Mouse (Mus musculus) cortical plate, adult 2 months (tissue): ENCODE data around the gene Zeb2. TPM values are rescaled to one million over a fixed set of nuclear protein-coding genes. Genes with fewer than 3 reads are reported as not detected.
A peak's percentile ranks its signal among the peaks of the same experiment; 100 is the strongest.

Source experiments
- H3K27ac ChIP-seq: fragments of 200-500 bp; 2 replicates; pipeline ENCODE4 v1.5.1; 2012; ENCODE audit warnings: low read length, control low read depth, inconsistent platforms; ENCODE audit not compliant: insufficient read depth
- H3K4me1 ChIP-seq: fragments of 200-500 bp; 2 replicates; pipeline ENCODE4 v1.6.1; 2011; ENCODE audit warnings: low read length; ENCODE audit not compliant: control insufficient read depth, insufficient read depth
- H3K4me3 ChIP-seq: fragments of 200-500 bp; 2 replicates; pipeline ENCODE4 v1.5.1; 2011; ENCODE audit warnings: mild to moderate bottlenecking, low read length, control low read depth; ENCODE audit not compliant: insufficient read depth
- CTCF ChIP-seq: fragments of 200-500 bp; IDR thresholded peaks from 2 replicates; pipeline ENCODE4 v1.5.1; 2011; ENCODE audit warnings: mild to moderate bottlenecking, control low read depth, low read length; ENCODE audit not compliant: insufficient read depth; ENCODE audit errors: extremely low read depth
- POLR2A ChIP-seq: fragments of 200-500 bp; IDR thresholded peaks from 2 replicates; pipeline ENCODE4 v1.6.1; 2011; ENCODE audit warnings: mild to moderate bottlenecking, low read length, control low read depth; ENCODE audit not compliant: insufficient read depth; ENCODE audit errors: extremely low read depth
- polyA plus RNA-seq: library from polyadenylated mRNA; depleted of rRNA; stranded (reverse); fragments of >200 nt; gene quantifications from 2 replicates; pipeline ENCODE4 v1.2.3, GENCODE M21; 2012

Gene Zeb2
- polyA plus RNA-seq, 1 experiment = 65.4 TPM

DNA sequence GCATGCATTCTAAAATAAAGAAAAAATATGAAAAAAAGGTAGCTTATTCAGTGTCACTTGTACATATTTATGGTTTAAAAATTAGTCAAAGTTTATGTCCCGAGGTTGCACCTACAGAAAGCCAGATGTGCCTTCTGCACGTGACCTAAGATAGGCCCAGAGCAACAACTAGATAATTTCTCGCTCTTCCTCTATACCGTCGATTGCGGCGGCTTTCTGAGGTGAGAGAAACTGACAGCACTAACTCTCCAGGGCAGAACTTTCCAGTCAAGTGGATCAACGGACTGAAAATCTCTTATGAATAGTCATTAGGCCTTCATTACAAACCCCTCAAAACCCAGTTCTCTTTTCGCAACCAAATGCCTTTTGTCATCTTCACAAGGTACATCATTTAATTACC lies 59.0 kb downstream of the Zeb2 start:
- Histone ChIP-seq H3K27ac (peak overlapping the region; percentile 89), H3K4me1 (peaks cover 24% of the 10 kb centered on the region)

DNA sequence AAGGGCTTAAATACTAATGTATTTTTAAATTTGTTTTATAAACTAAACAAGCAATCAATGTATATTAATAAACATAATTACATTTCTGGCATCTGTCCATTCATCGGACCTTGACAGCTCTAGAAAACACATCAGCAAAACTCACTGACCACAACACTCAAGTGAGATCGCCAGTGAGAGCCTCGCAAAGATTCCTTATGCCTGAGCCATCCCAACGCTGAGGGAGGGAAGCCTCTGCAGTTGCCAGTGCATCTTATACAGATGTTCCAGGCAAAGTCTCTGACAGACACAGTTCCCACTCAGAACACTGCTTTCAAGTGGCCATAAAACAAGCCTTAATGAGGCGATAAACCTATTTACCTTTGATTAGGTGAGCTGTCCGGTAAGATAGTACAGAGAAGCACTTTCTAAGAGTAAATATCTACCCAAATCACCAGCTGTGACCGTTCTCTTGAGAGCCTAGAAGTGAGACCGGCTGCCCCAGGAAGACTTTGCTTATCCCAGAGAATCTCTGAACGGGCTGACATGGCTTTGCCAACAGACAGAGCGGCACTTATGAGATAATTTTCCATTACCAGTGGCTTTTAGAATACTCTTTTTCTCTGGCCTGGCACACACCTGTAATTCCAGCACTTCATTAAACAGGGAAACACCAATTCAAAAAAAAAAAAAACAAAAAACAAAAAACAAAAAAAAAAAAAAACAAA lies 60.2 kb downstream of the Zeb2 start:
- H3K27ac ChIP-seq = peak overlapping the region; percentile 70; the same call in 1 of the 2 replicates
- TF ChIP-seq CTCF (no peak), POLR2A (no peak)
- peaks cover 24% of the 10 kb centered on the region for H3K4me1 ChIP-seq

More for the DNA sequence above, 59.0 kb downstream of the Zeb2 start:
- no peak overlapping the region for H3K4me3 ChIP-seq
- TF ChIP-seq POLR2A = no peak
- no peak for TF ChIP-seq CTCF

DNA sequence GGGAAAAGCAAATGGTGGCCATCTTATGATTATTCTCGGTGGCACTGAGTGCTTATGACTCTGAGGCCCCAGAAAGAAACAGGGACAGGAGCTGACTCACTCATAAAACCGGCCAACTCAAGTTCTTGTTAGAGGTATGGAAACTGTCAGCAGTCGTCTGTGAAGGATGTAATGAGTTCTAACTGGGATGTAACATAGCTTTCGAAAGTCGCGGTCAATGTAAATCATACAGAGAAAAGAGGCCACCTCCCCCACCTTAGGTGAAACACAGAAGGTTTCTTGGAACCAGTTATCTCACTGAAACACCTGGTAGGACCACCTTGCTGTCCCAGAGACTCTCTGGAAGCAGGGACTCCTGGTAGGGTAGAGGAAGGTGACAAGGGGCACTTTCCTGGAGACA lies 61.3 kb downstream of the Zeb2 start:
- peak overlapping the region; percentile 74 for H3K27ac ChIP-seq

More for the DNA sequence above, 60.2 kb downstream of the Zeb2 start:
- H3K4me3 ChIP-seq = no peak overlapping the region

DNA sequence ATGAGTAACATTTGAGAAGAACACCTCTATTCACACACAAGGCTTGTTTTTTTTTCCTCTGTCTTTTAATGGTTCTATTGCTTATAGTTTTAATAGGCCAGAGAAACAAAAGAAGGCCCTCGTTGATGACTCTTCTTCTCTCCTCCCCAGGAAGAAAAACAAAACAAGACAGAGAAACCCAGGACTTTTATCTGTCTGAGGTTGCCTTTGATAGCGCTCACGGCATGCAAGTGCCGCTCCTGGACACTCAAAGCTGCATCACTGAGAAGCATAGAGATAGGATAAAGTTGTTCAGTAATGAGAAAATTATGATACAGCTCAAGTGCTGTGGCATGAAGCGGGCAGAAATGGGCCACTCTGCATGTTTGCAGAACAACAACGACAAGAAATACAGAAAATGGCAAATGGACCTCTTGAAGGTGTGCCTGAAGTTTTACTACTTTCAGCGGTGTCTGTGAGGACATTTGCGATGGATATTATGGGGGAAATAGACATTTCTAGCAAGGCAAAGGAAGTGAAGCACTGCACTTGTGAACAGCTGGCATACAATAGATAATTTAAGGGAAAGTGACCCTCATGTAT lies 62.1 kb downstream of the Zeb2 start:
- no peak for TF ChIP-seq POLR2A
- no peak for TF ChIP-seq CTCF
- no peak overlapping the region for H3K4me3 ChIP-seq
- H3K4me1 ChIP-seq = peaks cover 13% of the 10 kb centered on the region
- peak overlapping the region; percentile 51 for H3K27ac ChIP-seq

More for the DNA sequence above, 61.3 kb downstream of the Zeb2 start:
- H3K4me1 ChIP-seq = peaks cover 16% of the 10 kb centered on the region
- TF ChIP-seq CTCF (no peak), POLR2A (no peak)
- no peak overlapping the region for H3K4me3 ChIP-seq

DNA sequence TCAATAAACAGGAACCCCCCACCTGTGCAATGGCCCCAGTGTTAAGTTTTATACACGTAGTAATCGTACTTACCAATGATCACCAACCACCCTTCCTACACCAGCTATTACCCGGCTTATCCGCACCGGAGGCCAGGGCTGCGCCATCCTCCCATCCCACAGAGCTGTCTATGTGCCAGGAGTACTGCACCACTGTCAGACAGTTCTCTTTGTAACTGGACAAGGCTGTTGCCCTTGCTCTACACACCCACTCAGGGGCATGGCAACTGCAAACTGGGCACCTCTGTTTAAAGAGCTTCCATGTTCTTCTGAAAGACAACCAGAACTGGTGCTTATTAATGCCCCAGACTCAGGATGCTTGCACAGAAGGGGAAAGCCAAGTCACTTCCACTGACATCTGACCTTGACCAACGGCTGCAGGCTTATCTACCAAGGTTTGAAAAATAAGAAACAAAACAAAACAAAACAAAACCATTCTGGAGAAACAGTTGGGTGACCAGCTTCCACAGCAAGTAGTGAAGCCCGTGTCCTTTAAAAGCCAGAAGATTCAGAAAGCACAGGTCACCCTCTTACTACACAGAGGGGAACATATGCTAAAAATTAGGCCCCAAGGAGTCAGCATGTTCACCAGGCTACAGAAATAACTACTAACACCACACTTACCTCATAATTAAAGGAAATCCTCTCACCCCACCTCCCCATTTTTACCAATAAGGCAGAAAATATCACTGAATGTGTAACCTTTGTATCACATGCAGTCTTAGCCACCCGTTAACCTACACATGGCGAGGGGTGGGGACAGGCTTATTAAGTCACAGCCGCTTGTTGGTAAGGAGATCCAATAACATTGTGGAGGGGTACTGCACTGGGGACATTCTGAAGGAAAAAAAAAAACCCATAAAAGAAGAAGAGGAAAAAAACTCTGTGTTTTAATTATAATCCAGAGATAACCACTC lies 62.8 kb downstream of the Zeb2 start:
- H3K4me1 ChIP-seq = peaks cover 15% of the 10 kb centered on the region
- peak overlapping the region; percentile 96 for H3K27ac ChIP-seq
- H3K4me3 ChIP-seq = no peak overlapping the region
- TF ChIP-seq POLR2A (no peak), CTCF (no peak)

DNA sequence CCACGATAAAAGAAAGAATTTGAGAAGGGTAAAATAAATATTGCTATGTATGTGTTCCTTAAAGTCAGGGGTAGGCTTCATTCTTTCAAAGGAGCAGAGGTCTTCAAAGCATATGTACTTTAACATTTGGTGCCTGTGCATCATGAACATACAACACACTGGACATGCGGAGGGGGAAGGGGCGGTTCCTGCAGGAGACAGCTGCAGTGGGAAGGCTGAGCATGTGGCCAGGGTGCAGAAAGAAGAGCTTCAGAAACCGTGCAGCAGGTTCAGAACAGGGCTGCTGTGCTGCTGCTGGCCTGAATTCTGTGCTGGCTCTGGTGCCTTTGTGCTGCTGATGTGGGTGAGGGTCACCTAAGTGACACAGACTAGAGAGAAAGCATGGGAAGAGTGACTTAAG lies 64.6 kb downstream of the Zeb2 start:
- Histone ChIP-seq H3K27ac (peak overlapping the region; percentile 67), H3K4me3 (no peak overlapping the region), H3K4me1 (peaks cover 15% of the 10 kb centered on the region)
- TF ChIP-seq POLR2A = no peak
- TF ChIP-seq CTCF = no peak

DNA sequence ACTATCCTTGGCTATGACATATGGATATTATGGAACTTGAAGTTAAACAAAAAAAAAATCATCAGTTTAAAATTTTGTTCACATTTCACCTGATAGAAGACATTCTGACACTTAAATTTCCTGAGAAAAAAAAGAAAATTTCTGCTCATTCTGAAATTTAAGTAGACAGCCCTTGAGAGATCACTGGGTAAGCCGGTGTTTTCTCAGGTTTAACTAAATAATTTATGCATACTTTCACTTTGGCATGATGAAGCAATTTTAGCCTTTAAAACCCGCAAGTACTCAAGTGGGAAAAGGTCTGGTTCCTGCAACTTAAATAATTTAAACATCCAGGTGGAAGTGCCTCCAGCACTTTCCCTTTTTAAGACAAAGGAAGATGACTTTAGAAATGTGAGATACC lies 65.9 kb downstream of the Zeb2 start:
- Histone ChIP-seq H3K4me1 (peaks cover 19% of the 10 kb centered on the region), H3K27ac (no peak overlapping the region), H3K4me3 (no peak overlapping the region)
- TF ChIP-seq CTCF = no peak
- TF ChIP-seq POLR2A = no peak

DNA sequence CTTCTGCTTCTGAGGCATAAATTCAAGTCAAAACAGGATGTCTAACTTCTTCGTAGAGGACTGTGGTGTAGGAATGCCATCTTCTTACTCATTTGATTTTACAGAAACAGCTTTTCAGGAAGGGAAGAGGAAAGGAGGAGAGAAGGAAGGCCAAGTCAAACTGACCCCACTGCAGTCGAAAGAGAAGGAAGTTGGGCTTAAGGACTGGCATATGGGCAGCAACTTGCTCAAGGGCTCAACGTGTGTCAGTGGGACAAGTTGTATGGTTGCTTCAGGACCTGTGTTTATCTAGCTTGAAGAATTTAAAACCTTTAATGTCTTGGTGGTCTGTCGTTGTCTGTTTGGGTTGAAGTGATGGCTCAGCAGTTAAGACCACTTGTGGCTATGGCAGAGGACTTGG lies 67.3 kb downstream of the Zeb2 start:
- no peak for TF ChIP-seq POLR2A
- TF ChIP-seq CTCF = no peak
- no peak overlapping the region for H3K4me3 ChIP-seq
- H3K4me1 ChIP-seq = peaks cover 23% of the 10 kb centered on the region
- H3K27ac ChIP-seq = no peak overlapping the region; the same call in 1 of the 2 replicates

DNA sequence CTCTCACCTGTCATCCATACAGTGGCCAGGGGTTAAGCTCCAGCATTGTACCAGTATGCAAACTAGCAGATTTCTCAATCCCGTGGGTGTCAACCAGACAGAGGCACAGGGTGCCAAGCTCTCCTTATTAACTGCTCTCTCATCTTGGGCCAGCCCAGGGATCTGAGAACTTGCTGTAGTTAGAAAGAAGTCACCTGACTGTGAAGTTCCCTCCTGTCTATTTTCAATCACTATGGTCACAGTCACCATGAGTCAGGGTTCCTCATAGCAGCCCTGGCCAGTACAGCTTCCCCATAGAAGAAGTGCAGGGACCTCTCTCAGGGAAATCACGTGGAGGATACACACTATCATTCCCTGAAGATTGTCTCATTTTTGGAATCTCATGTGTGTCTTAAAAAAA lies 67.9 kb downstream of the Zeb2 start:
- peaks cover 25% of the 10 kb centered on the region for H3K4me1 ChIP-seq
- H3K4me3 ChIP-seq = no peak overlapping the region
- no peak overlapping the region for H3K27ac ChIP-seq
- no peak for TF ChIP-seq CTCF
- TF ChIP-seq POLR2A = no peak
